ENCODE assay signal across 11 mouse cellular contexts in the genomic region with DNA sequence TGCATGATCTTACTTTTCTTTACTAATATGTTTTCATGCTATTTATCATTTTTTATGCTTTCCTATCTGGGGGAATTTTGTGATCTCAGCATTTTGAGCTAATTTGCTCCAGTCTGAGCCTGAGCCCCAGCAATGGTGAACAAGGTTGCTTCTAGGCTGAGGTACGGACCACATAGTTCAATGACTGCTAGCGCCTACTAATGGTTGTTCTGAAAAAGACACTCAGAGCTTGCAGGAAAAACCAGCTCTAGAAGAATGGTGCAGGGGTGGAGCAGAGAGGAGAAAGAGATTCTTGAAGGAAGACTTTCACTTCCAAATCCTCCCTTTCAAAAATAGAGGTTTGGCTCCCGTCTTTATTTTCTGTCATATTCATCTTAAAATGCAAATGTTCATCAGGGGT. TPM values are rescaled to one million over a fixed set of nuclear protein-coding genes. Genes with fewer than 3 reads are reported as not detected.
DNase-seq lines count a peak whose midpoint lies in the region; ATAC-seq and TF ChIP-seq lines count a peak whose summit lies in the region.
"Had no signal": no experiment of that assay in that cellular context is flagged by ENCODE, and none has a peak within 500 bp of the region (broad histone marks: within the 10 kb centered on the region; RNA-seq: fewer than 3 reads in every experiment).

No protein-coding gene starts in this region.

- H3K36me3 ChIP-seq in forebrain, postnatal 0 days (ENCODE audit: insufficient read depth), result no peaks in the 10 kb centered on the region
- no peaks in the 10 kb centered on the region for H3K36me3 ChIP-seq in forebrain, embryonic 10.5 days (replicated peaks)
- no peaks in the 10 kb centered on the region for H3K36me3 ChIP-seq in lung, embryonic 14.5 days (ENCODE audit: insufficient read depth)
- H3K36me3 ChIP-seq: heart, embryonic 12.5 days had no signal

- WGBS in forebrain, postnatal 0 days, result 8% methylated on average over 3 of the region's 3 CpGs
- 17% methylated on average over 3 of the region's 3 CpGs for WGBS in forebrain, embryonic 10.5 days
- WGBS in lung, embryonic 14.5 days, result 10% methylated on average over 3 of the region's 3 CpGs

- H3K9ac ChIP-seq in forebrain, postnatal 0 days, result no peak overlapping the region
- H3K9ac ChIP-seq in lung, embryonic 14.5 days, result no peak overlapping the region
- H3K9ac ChIP-seq: heart, embryonic 12.5 days had no signal

- peak; percentile 67 for TF ChIP-seq CTCF in forebrain, postnatal 0 days (IDR thresholded peaks at IDR 0.05; ENCODE audit: low read depth)
- peak; percentile 29; the same call in 1 of the 2 replicates for TF ChIP-seq CTCF in lung, embryonic 14.5 days (IDR thresholded peaks at IDR 0.05; ENCODE audit: low read depth)

- no peaks in the 10 kb centered on the region for H3K9me3 ChIP-seq in forebrain, postnatal 0 days (ENCODE audit: low read length)
- no peaks in the 10 kb centered on the region for H3K9me3 ChIP-seq in forebrain, embryonic 10.5 days
- no peaks in the 10 kb centered on the region for H3K9me3 ChIP-seq in lung, embryonic 14.5 days (ENCODE audit: low read depth, low read length)
- H3K9me3 ChIP-seq: heart, embryonic 12.5 days had no signal

- H3K27ac ChIP-seq in forebrain, postnatal 0 days (ENCODE audit: low read depth, low read length), result no peak overlapping the region
- H3K27ac ChIP-seq in forebrain, embryonic 10.5 days, result no peak overlapping the region
- no peak overlapping the region for H3K27ac ChIP-seq in lung, embryonic 14.5 days (ENCODE audit: low read depth)

- H3K4me2 ChIP-seq in forebrain, postnatal 0 days (ENCODE audit: low read depth), result no peak overlapping the region
- no peak overlapping the region for H3K4me2 ChIP-seq in lung, embryonic 14.5 days
- H3K4me2 ChIP-seq: heart, embryonic 12.5 days had no signal

- H3K4me1 ChIP-seq in forebrain, postnatal 0 days (ENCODE audit: insufficient read depth), result peaks cover 7% of the 10 kb centered on the region; the same call in 1 of the 2 replicates
- peaks cover 22% of the 10 kb centered on the region for H3K4me1 ChIP-seq in forebrain, embryonic 10.5 days
- H3K4me1 ChIP-seq in lung, embryonic 14.5 days (ENCODE audit: insufficient read depth), result no peaks in the 10 kb centered on the region

- peaks cover 16% of the 10 kb centered on the region for H3K27me3 ChIP-seq in forebrain, postnatal 0 days (ENCODE audit: insufficient read depth, low read length)
- H3K27me3 ChIP-seq in forebrain, embryonic 10.5 days (ENCODE audit: poor library complexity, severe bottlenecking), result peaks cover 37% of the 10 kb centered on the region
- peaks cover 14% of the 10 kb centered on the region; the same call in 1 of the 2 replicates for H3K27me3 ChIP-seq in lung, embryonic 14.5 days (ENCODE audit: insufficient read depth, low read length)

- ATAC-seq in forebrain, postnatal 0 days, result no peak
- no peak for ATAC-seq in lung, embryonic 14.5 days (ENCODE audit: insufficient read depth)
- ATAC-seq in activated CD4-positive, CD25-positive, alpha-beta regulatory T cell, adult 4 months, result no peak

- no peak overlapping the region for H3K4me3 ChIP-seq in forebrain, postnatal 0 days (ENCODE audit: low read depth, low read length)
- H3K4me3 ChIP-seq in forebrain, embryonic 10.5 days, result no peak overlapping the region
- no peak overlapping the region for H3K4me3 ChIP-seq in lung, embryonic 14.5 days (ENCODE audit: low read depth, low read length)
- H3K4me3 ChIP-seq: heart, embryonic 12.5 days; myocyte had no signal

- DNase-seq in forebrain, postnatal 0 days, result peak; percentile 35
- DNase-seq in forebrain, embryonic 10.5 days (ENCODE audit: extremely low spot score, low spot score), result no peak
- peak; percentile 35 for DNase-seq in lung, embryonic 14.5 days
- DNase-seq in lung, adult 18-20 months, result no peak
- DNase-seq in ES-CJ7 (ENCODE audit: low read depth, low spot score), result peak; percentile 78
- peak; percentile 49 for DNase-seq in mesoderm, embryonic 11.5 days (ENCODE audit: low read depth, low spot score)
- no peak for DNase-seq in urinary bladder, postnatal 4 days (ENCODE audit: low spot score in 2 of 2)
- DNase-seq: kidney, adult 11 months had no signal

RNA-seq across cellular contexts. Expression of a gene that starts 1.6 kb away (rescaled TPM):
- 3.9 and 6.7 TPM in 2 replicates for total RNA-seq in forebrain, postnatal 0 days (2014; rRNA removed)
- polyA plus RNA-seq in forebrain, postnatal 0 days (2015; fragmentation: Nextera tagmentation; extraction: Ambion mirVana), result 3.7 and 4.8 TPM in 2 replicates
- polyA plus RNA-seq in forebrain, embryonic 10.5 days (2016; fragmentation: Nextera tagmentation; extraction: Ambion mirVana), result 6.1 and 9.1 TPM in 2 replicates
- 1.6 and 2.5 TPM in 2 replicates for polyA plus RNA-seq in lung, embryonic 14.5 days (2014; fragmentation: Nextera tagmentation; extraction: Ambion mirVana)
- 1 to 10 TPM; 1.5 to 1.8 TPM for polyA plus RNA-seq in activated CD4-positive, CD25-positive, alpha-beta regulatory T cell, adult 4 months (2017; shearing (Covaris generic))
- polyA plus RNA-seq: myocyte had no signal

Comparison
In these comparisons a context has a peak if more than half of its experiments do, and no peak if none do; other contexts are left out.
1. DNase-seq: peak in forebrain, postnatal 0 days (single experiment), lung, embryonic 14.5 days (single experiment), ES-CJ7 (single experiment) and mesoderm, embryonic 11.5 days (single experiment); none in forebrain, embryonic 10.5 days (single experiment), lung, adult 18-20 months (0 of 2) and urinary bladder, postnatal 4 days (0 of 2).